Mouse (Mus musculus): Measurements from ENCODE around the gene Rnf186. TPM values are rescaled to one million over a fixed set of nuclear protein-coding genes. Genes with fewer than 3 reads are reported as not detected.

The Rnf186 gene
- polyA plus RNA-seq, 2 experiments from 2014 or later = not detected

DNA sequence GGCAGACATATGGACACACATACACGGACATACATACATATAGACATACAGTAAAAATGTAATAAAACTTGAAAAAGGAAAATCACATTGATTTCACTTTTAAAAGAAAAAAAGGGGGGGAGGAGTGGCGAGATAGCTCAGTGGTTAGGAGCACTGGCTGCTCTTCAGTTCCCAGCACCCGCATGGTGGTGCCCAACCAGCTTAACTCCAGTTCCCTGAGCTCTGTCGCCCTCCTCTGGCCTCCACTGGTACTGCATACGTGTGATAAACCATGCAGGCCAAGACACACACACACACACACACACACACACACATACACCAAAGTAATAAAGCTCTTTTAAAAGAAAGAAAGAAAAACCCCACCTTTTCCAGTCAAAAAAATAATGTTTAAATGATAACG lies 47.9 kb downstream of the Rnf186 start:
- ATAC-seq = no peak

Other genes starting within 250 kb of the Rnf186 start
- not detected for gene Pla2g2c, start 242.3 kb upstream of the Rnf186 start, polyA plus RNA-seq (2017; shearing (Covaris generic))
- not detected for gene Ubxn10, start 229.9 kb upstream of the Rnf186 start, polyA plus RNA-seq (2017; shearing (Covaris generic))
- gene Pla2g2f, start 209.5 kb upstream of the Rnf186 start, polyA plus RNA-seq (2017; shearing (Covaris generic)) = not detected
- gene Pla2g2d, start 191.4 kb upstream of the Rnf186 start, polyA plus RNA-seq (2017; shearing (Covaris generic)) = 1 to 10 TPM in 1 of 2 experiments, not detected in 1; 1.5 TPM
- gene Pla2g5, start 103.6 kb upstream of the Rnf186 start, polyA plus RNA-seq (2017; shearing (Covaris generic)) = not detected
- not detected for gene Gm13030, start 93.1 kb upstream of the Rnf186 start, polyA plus RNA-seq (2017; shearing (Covaris generic))
- not detected for gene Pla2g2e, start 89.2 kb upstream of the Rnf186 start, polyA plus RNA-seq (2017; shearing (Covaris generic))
- gene Otud3, start 53.2 kb upstream of the Rnf186 start, polyA plus RNA-seq (2017; shearing (Covaris generic)) = under 1 TPM in 1 of 2 experiments, not detected in 1; 0.66 TPM
- 10 to 100 TPM; 19.1 to 32.4 TPM for gene Tmco4, start 5.8 kb downstream of the Rnf186 start, polyA plus RNA-seq (2017; shearing (Covaris generic))
- gene Htr6, start 108.5 kb downstream of the Rnf186 start, polyA plus RNA-seq (2017; shearing (Covaris generic)) = not detected
- gene Nbl1, start 125.9 kb downstream of the Rnf186 start, polyA plus RNA-seq (2017; shearing (Covaris generic)) = under 1 TPM in 1 of 2 experiments, not detected in 1; 0.27 TPM
- 100 to 1,000 TPM; 358 to 400 TPM for gene Minos1, start 164.0 kb downstream of the Rnf186 start, polyA plus RNA-seq (2017; shearing (Covaris generic))
- 100 to 1,000 TPM; 633 to 647 TPM for gene Capzb, start 225.8 kb downstream of the Rnf186 start, polyA plus RNA-seq (2017; shearing (Covaris generic))